Mouse (Mus musculus): ENCODE results near the gene Rpl14.
"Not testable (repeated sequence)": the region's sequence is repeated elsewhere in the genome, so short reads cannot be mapped to it uniquely, and the experiment has no call there.

Rpl14 gene

GRCm38 (mm10) chr9:120570741-120571592, at the start of gene Rpl14:
Rpl14 (plus strand) TSS chr9:120571444.
- DNase-seq (ENCODE audit: extremely low spot score, low spot score): peak; percentile 99

GRCm38 (mm10) chr9:120527270-120527669, 44.0 kb upstream of the Rpl14 start:
- no peak for DNase-seq (ENCODE audit: extremely low spot score, low spot score)

- DNase-seq (ENCODE audit: extremely low spot score, low spot score): no peak
Observed at GRCm38 (mm10) chr9:120527919-120528318, 43.3 kb upstream of the Rpl14 start.

- DNase-seq (ENCODE audit: extremely low spot score, low spot score): no peak
Observed at GRCm38 (mm10) chr9:120528815-120529510, 42.3 kb upstream of the Rpl14 start.

GRCm38 (mm10) chr9:120530471-120530870, 40.8 kb upstream of the Rpl14 start:
- no peak for DNase-seq (ENCODE audit: extremely low spot score, low spot score)

GRCm38 (mm10) chr9:120532062-120532461, 39.2 kb upstream of the Rpl14 start:
- DNase-seq (ENCODE audit: extremely low spot score, low spot score): no peak

GRCm38 (mm10) chr9:120532691-120533090, 38.6 kb upstream of the Rpl14 start:
- no peak for DNase-seq (ENCODE audit: extremely low spot score, low spot score)

GRCm38 (mm10) chr9:120533446-120533950, 37.7 kb upstream of the Rpl14 start:
- DNase-seq (ENCODE audit: extremely low spot score, low spot score): not testable (repeated sequence)

- DNase-seq (ENCODE audit: extremely low spot score, low spot score): peak; percentile 26
Observed at GRCm38 (mm10) chr9:120539662-120540251, 31.5 kb upstream of the Rpl14 start, which contains the start of gene Entpd3. Entpd3 (plus strand) TSS chr9:120539818.

- no peak for DNase-seq (ENCODE audit: extremely low spot score, low spot score)
Observed at GRCm38 (mm10) chr9:120541411-120541810, 29.8 kb upstream of the Rpl14 start.

- no peak for DNase-seq (ENCODE audit: extremely low spot score, low spot score)
Observed at GRCm38 (mm10) chr9:120542241-120542640, 29.0 kb upstream of the Rpl14 start.

- DNase-seq (ENCODE audit: extremely low spot score, low spot score): no peak
Observed at GRCm38 (mm10) chr9:120545994-120546393, 25.2 kb upstream of the Rpl14 start.

- DNase-seq (ENCODE audit: extremely low spot score, low spot score): no peak
Observed at GRCm38 (mm10) chr9:120546482-120546881, 24.8 kb upstream of the Rpl14 start.

- DNase-seq (ENCODE audit: extremely low spot score, low spot score): no peak
Observed at GRCm38 (mm10) chr9:120547026-120547668, 24.1 kb upstream of the Rpl14 start.

- no peak for DNase-seq (ENCODE audit: extremely low spot score, low spot score)
Observed at GRCm38 (mm10) chr9:120550778-120551177, 20.5 kb upstream of the Rpl14 start.

GRCm38 (mm10) chr9:120563590-120563989, 7.7 kb upstream of the Rpl14 start:
- DNase-seq (ENCODE audit: extremely low spot score, low spot score): no peak

GRCm38 (mm10) chr9:120564247-120564646, 7.0 kb upstream of the Rpl14 start:
- DNase-seq (ENCODE audit: extremely low spot score, low spot score): no peak

GRCm38 (mm10) chr9:120566384-120566783, 4.9 kb upstream of the Rpl14 start:
- DNase-seq (ENCODE audit: extremely low spot score, low spot score): no peak

GRCm38 (mm10) chr9:120568917-120569316, 2.3 kb upstream of the Rpl14 start:
- no peak for DNase-seq (ENCODE audit: extremely low spot score, low spot score)

- no peak for DNase-seq (ENCODE audit: extremely low spot score, low spot score)
Observed at GRCm38 (mm10) chr9:120569721-120570333, 1.4 kb upstream of the Rpl14 start.

- DNase-seq (ENCODE audit: extremely low spot score, low spot score): no peak
Observed at GRCm38 (mm10) chr9:120570334-120570725, 914 bp upstream of the Rpl14 start.

Measured in neural tube, embryonic 10.5 days (tissue).